Mouse (Mus musculus) R1 (cell line): ENCODE measurements at regions not wholly inside any gene's neighbourhood (a gene's known extent, or its start where the extent isn't known, plus 50 kb on each side); places are given as distances from the start of the nearest gene placed in this dataset.

Experiments
- DNase-seq: peaks from one replicate; pipeline ENCODE4 v3.0.0-alpha.2; 2018; ENCODE audit warnings: low read depth, low spot score

GRCm38 (mm10) chr3:8310379-8311128, 1299.3 kb downstream of the Zfp704 start:
- DNase-seq = peak; percentile 6

DNA sequence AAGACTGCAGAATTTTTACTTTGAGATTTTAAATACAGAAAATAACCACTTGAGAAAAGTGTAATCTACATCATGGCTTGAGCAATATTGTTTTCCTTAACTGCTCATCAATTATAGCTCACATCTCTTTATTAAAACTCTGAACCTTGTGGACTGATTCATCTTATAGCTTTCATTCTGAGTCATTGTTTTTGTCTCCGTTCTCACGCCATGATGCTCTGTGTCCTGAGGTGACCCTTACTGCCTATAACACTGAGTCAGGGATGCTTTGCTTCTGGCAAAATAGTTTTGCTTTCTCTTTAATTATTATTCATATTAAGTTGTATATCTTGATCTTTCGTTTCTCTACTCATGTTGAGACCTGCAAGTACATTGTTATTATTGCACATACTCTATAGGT, 1302.6 kb downstream of the Zfp704 start:
- DNase-seq = no peak

- DNase-seq = peak; percentile 75
Observed at GRCm38 (mm10) chr3:8304784-8305183, 1305.1 kb downstream of the Zfp704 start.

GRCm38 (mm10) chr3:8293036-8293435, 1316.8 kb downstream of the Zfp704 start:
- DNase-seq = no peak

GRCm38 (mm10) chr3:8289558-8289957, 1320.3 kb downstream of the Zfp704 start:
- DNase-seq = no peak

DNA sequence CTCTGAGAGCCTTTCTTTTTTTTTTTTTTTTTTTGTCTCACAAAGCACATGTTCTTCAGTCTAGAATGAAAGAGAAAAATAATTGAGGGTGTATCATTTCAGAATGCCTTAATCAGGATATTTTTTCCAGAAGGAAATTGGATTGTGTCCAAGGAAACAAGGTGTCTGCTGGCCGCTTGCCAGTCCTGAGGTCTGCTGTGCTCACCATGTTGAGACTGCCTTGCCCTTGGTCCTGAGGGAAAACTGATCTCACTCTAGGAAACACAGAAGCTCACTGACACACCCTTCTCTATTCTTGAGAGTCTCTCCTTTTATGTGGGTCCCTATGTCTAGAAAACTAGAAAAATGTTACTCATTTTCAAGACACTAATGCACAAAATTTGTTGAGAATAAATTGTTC, 1321.4 kb downstream of the Zfp704 start:
- no peak for DNase-seq

DNA sequence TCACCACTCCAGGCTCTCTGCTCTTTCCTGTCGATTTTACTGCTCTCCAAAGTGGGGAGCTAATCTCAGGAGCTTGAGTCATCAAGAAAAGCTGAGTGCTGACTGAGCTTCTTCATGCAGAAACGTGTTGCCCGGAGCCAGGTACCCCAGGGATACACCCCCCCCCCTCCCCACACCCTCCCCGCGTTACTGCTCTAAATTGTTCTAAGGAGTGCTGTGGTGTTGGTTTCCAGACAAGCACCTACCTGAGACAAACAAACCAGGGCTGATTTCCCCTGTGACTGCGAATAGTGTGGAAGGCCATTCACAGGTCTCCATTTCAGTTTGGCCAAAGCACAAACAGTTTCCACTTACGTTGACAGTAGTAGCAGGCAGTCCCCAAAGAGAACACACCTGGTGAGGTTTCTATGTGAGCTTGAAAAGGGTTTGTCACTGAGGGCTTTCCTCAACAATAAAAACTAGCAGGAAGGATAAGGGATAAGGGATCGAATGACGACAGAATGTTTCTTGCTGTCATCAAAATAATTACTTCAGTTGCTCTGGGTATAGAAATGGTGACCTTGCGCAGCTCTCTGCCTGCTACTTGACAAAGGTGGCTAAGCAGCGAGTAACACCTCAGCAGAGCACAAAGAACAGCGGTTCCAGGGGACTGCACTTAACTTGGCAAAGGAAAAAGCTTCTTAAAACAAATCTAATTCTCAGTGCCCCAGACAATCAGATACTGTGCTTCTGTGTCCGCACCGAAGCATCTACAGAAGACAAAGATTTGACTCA, 1325.0 kb downstream of the Zfp704 start:
- no peak for DNase-seq

DNA sequence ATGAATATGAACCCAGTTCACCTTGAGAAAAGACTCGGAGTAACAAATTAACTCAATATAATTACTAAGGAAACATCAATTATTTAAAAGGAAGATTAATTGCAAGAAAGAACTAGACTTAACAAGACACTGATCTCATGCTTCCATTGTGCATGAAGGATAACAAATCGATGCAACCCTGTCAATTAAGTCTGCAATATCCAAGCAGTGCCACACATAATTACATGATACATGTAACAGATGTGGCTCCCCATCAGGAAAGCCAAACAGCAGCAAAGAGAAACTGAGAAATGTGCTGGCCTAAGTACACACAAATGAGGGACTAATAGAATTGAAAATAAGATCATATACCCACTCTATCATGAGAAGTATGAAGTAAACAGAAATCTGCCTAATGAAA, 1327.5 kb downstream of the Zfp704 start:
- no peak for DNase-seq

DNA sequence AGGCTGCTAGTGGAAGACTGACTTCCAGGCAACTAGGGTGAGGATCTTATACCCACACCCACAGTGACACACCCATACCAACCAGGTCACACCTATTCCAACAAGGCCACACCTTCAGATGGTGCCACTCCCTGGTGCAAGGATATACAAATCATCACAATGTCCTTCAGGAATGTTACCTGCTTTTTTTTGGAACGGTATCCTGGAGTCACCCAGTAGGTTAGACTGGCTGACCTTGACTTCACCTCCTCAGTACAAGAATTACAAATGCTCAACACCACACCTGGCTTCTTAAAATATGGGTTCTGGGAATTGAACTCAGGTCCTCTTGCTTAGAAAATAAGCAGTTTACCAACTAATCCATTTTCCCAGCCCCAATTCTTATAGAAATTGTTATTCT, 1333.2 kb downstream of the Zfp704 start:
- peak; percentile 70 for DNase-seq

DNA sequence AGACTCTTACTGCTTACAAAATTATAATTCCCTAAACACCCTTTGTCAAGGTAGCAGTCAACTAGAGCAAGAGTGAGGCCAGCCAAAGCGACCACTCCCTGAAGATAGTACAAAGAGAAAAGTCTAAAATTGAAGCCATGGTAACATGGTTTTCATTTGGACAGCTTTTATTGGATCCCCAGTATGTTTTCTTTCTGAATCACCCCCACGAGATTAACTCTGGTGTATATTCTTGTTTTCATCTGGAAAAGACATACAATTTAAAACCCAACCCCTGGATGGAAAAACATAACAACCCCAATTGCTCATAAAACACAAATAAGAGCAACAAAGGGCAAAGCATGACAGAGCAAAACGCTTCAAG, 1339.0 kb downstream of the Zfp704 start:
- no peak for DNase-seq

- no peak for DNase-seq
Observed at GRCm38 (mm10) chr3:8270009-8270934, 1339.6 kb downstream of the Zfp704 start.

- no peak for DNase-seq
Observed at GRCm38 (mm10) chr3:8265783-8266182, 1344.1 kb downstream of the Zfp704 start.

GRCm38 (mm10) chr3:8264366-8265033, 1345.4 kb downstream of the Zfp704 start:
- no peak for DNase-seq

DNA sequence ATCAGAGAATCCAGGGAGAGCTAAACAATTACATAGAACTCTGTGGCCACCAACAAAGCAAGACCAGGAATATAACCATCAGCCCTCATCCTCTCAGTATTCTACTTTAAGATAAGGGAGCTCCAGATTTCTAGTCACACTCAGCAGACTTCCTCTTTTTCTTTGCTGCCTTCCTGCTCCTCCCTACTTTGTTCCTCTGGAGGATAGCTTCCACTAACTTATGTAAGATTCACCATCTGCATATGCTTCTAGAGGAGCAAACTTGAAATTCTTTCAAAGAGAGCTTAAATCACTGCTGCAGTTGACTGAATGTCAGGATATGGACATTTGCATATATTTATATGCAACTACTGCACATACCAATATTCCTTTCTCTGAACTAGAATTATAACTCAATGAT, 1352.6 kb downstream of the Zfp704 start:
- DNase-seq = no peak

GRCm38 (mm10) chr3:8252311-8252710, 1357.6 kb downstream of the Zfp704 start:
- DNase-seq = no peak

DNA sequence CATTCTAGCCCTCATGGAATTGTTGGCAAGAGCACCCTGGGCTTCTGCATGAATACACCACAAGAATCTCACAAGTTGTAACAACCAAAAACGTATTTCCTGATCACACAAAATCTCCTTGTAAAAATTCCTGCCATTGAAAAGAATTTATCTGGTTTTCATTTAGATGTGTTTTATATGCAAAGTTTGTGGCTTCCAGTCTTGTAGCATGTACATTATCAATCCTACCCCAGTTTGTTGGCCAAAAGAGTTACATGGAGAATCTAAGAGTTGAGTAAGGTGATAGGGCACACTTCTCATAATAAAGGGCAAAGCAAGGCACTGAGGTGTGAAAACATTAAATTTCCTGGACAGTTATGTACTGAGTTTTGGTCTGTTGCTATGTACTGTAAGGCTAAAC, 1361.0 kb downstream of the Zfp704 start:
- no peak for DNase-seq

DNA sequence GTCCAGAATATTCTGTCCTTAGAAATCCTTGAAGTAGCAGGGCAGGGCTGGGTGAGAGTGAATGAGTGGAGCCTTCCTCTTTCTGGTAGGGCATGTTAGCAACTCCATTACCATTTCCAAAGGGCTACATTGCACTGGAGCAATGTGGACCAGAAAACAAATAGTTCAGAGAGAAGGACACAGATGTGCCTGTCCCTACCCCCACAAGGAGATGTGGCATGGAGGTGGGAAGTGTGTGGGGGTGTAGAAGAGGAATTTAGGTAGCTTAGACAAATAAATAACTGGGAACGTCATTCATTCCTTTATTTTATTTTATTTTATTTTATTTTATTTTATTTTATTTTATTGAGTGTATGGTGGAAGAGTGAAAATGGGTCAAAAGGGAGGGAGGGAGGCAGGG, 1364.1 kb downstream of the Zfp704 start:
- DNase-seq = peak; percentile 96

DNA sequence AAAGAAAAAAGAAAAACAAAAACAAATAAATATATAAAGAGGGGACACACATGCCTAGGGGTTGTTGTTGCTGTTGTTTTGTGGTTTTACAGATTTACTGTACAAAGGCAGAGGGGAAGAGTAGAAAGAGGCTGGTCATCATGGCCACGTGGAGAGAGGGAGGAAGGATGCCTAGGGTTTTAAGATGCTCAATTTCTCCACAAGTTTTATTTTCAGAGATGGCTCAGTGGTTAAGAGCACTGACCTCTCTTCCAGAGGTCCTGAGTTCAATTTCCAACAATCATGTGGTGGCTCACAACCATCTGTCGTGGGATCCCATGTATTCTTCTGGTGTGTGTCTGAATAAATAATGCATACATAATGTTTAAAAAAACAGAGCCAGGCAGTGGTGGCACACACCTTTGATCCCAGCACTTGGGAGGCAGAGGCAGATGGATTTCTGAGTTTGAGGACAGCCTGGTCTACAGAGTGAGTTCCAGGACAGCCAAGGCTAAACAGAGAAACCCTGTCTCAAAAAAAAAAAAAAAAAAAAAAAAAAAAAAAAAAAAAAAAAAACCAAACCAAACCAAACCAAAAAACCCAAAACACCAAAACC, 1364.6 kb downstream of the Zfp704 start:
- peak; percentile 96 for DNase-seq

GRCm38 (mm10) chr3:8244526-8245194, 1365.2 kb downstream of the Zfp704 start:
- DNase-seq = peak; percentile 91

GRCm38 (mm10) chr3:8206623-8207404, 1403.1 kb downstream of the Zfp704 start:
- peak; percentile 37 for DNase-seq
